Mouse (Mus musculus): ENCODE measurements around the gene March6. TPM values are rescaled to one million over a fixed set of nuclear protein-coding genes. Genes with fewer than 3 reads are reported as not detected.

March6 gene
- polyA plus RNA-seq, 1 experiment from 2014 or later: 99.8 TPM

GRCm38 (mm10) chr15:31436811-31437210 is 94.0 kb downstream of the March6 start:
- H3K27ac ChIP-seq (ENCODE audit: low read length): no peak overlapping the region
- 90% methylated on average over 2 of the region's 2 CpGs for WGBS

GRCm38 (mm10) chr15:31436083-31436482 is 94.8 kb downstream of the March6 start:
- ATAC-seq: no peak
- Histone ChIP-seq H3K27me3 (ENCODE audit: control insufficient read depth, insufficient read depth, low read depth, low read length) (no peaks in the 10 kb centered on the region), H3K9ac (ENCODE audit: low read depth, low read length) (no peak overlapping the region), H3K27ac (ENCODE audit: low read length) (no peak overlapping the region), H3K4me1 (ENCODE audit: control insufficient read depth, insufficient read depth, low read length) (no peaks in the 10 kb centered on the region), H3K4me3 (ENCODE audit: low read depth, low read length) (no peak overlapping the region), H3K36me3 (ENCODE audit: control insufficient read depth, insufficient read depth, low read length) (no peaks in the 10 kb centered on the region), H3K9me3 (replicated peaks; ENCODE audit: control insufficient read depth, low read length, poor library complexity, severe bottlenecking) (no peaks in the 10 kb centered on the region), H3K4me2 (ENCODE audit: low read length) (no peak overlapping the region)
- 61% methylated on average over 1 of the region's 1 CpGs for WGBS

More at GRCm38 (mm10) chr15:31436811-31437210, 94.0 kb downstream of the March6 start:
- H3K4me3 ChIP-seq (ENCODE audit: low read depth, low read length): no peak overlapping the region
- H3K9ac ChIP-seq (ENCODE audit: low read depth, low read length): no peak overlapping the region
- H3K27me3 ChIP-seq (ENCODE audit: control insufficient read depth, insufficient read depth, low read depth, low read length): no peaks in the 10 kb centered on the region
- no peak overlapping the region for H3K4me2 ChIP-seq (ENCODE audit: low read length)
- no peak for ATAC-seq
- H3K9me3 ChIP-seq (replicated peaks; ENCODE audit: control insufficient read depth, low read length, poor library complexity, severe bottlenecking): no peaks in the 10 kb centered on the region
- no peaks in the 10 kb centered on the region for H3K36me3 ChIP-seq (ENCODE audit: control insufficient read depth, insufficient read depth, low read length)
- H3K4me1 ChIP-seq (ENCODE audit: control insufficient read depth, insufficient read depth, low read length): no peaks in the 10 kb centered on the region

- H3K36me3 ChIP-seq (ENCODE audit: control insufficient read depth, insufficient read depth, low read length): no peaks in the 10 kb centered on the region
Observed at GRCm38 (mm10) chr15:31433768-31434167, 97.1 kb downstream of the March6 start.

GRCm38 (mm10) chr15:31431847-31432246 is 99.0 kb downstream of the March6 start:
- no peak overlapping the region for H3K4me2 ChIP-seq (ENCODE audit: low read length)
- H3K9ac ChIP-seq (ENCODE audit: low read depth, low read length): no peak overlapping the region
- ATAC-seq: no peak
- H3K27me3 ChIP-seq (ENCODE audit: control insufficient read depth, insufficient read depth, low read depth, low read length): no peaks in the 10 kb centered on the region
- peaks cover 5% of the 10 kb centered on the region; the same call in 1 of the 2 replicates for H3K4me1 ChIP-seq (ENCODE audit: control insufficient read depth, insufficient read depth, low read length)
- H3K4me3 ChIP-seq (ENCODE audit: low read depth, low read length): no peak overlapping the region
- 90% methylated on average over 8 of the region's 8 CpGs for WGBS
- H3K9me3 ChIP-seq (replicated peaks; ENCODE audit: control insufficient read depth, low read length, poor library complexity, severe bottlenecking): no peaks in the 10 kb centered on the region
- no peak overlapping the region for H3K27ac ChIP-seq (ENCODE audit: low read length)
- no peaks in the 10 kb centered on the region for H3K36me3 ChIP-seq (ENCODE audit: control insufficient read depth, insufficient read depth, low read length)

More at GRCm38 (mm10) chr15:31433768-31434167, 97.1 kb downstream of the March6 start:
- Histone ChIP-seq H3K4me2 (ENCODE audit: low read length) (no peak overlapping the region), H3K9ac (ENCODE audit: low read depth, low read length) (no peak overlapping the region), H3K27me3 (ENCODE audit: control insufficient read depth, insufficient read depth, low read depth, low read length) (no peaks in the 10 kb centered on the region), H3K27ac (ENCODE audit: low read length) (no peak overlapping the region), H3K9me3 (replicated peaks; ENCODE audit: control insufficient read depth, low read length, poor library complexity, severe bottlenecking) (no peaks in the 10 kb centered on the region), H3K4me3 (ENCODE audit: low read depth, low read length) (no peak overlapping the region), H3K4me1 (ENCODE audit: control insufficient read depth, insufficient read depth, low read length) (peaks cover 5% of the 10 kb centered on the region; the same call in 1 of the 2 replicates)
- no peak for ATAC-seq
- WGBS: 84% methylated on average over 7 of the region's 7 CpGs

GRCm38 (mm10) chr15:31430014-31430413 is 100.8 kb downstream of the March6 start:
- Histone ChIP-seq H3K27me3 (ENCODE audit: control insufficient read depth, insufficient read depth, low read depth, low read length) (no peaks in the 10 kb centered on the region), H3K9ac (ENCODE audit: low read depth, low read length) (no peak overlapping the region)
- no peak for ATAC-seq

GRCm38 (mm10) chr15:31429429-31429828 is 101.4 kb downstream of the March6 start:
- no peak overlapping the region for H3K4me2 ChIP-seq (ENCODE audit: low read length)
- no peak overlapping the region for H3K27ac ChIP-seq (ENCODE audit: low read length)
- H3K4me3 ChIP-seq (ENCODE audit: low read depth, low read length): no peak overlapping the region
- 40% methylated on average over 7 of the region's 7 CpGs for WGBS
- H3K27me3 ChIP-seq (ENCODE audit: control insufficient read depth, insufficient read depth, low read depth, low read length): no peaks in the 10 kb centered on the region
- peaks cover 5% of the 10 kb centered on the region; the same call in 1 of the 2 replicates for H3K4me1 ChIP-seq (ENCODE audit: control insufficient read depth, insufficient read depth, low read length)
- H3K9ac ChIP-seq (ENCODE audit: low read depth, low read length): no peak overlapping the region
- ATAC-seq: peak; percentile 71; the same call in 1 of the 2 replicates
- H3K36me3 ChIP-seq (ENCODE audit: control insufficient read depth, insufficient read depth, low read length): no peaks in the 10 kb centered on the region
- H3K9me3 ChIP-seq (replicated peaks; ENCODE audit: control insufficient read depth, low read length, poor library complexity, severe bottlenecking): no peaks in the 10 kb centered on the region

More at GRCm38 (mm10) chr15:31430014-31430413, 100.8 kb downstream of the March6 start:
- Histone ChIP-seq H3K4me1 (ENCODE audit: control insufficient read depth, insufficient read depth, low read length) (peaks cover 5% of the 10 kb centered on the region; the same call in 1 of the 2 replicates), H3K27ac (ENCODE audit: low read length) (no peak overlapping the region), H3K4me3 (ENCODE audit: low read depth, low read length) (no peak overlapping the region), H3K36me3 (ENCODE audit: control insufficient read depth, insufficient read depth, low read length) (no peaks in the 10 kb centered on the region), H3K4me2 (ENCODE audit: low read length) (no peak overlapping the region), H3K9me3 (replicated peaks; ENCODE audit: control insufficient read depth, low read length, poor library complexity, severe bottlenecking) (no peaks in the 10 kb centered on the region)
- 70% methylated on average over 2 of the region's 2 CpGs for WGBS

- no peak for ATAC-seq
- WGBS: 85% methylated on average over 12 of the region's 12 CpGs
Observed at GRCm38 (mm10) chr15:31428571-31428970, 102.3 kb downstream of the March6 start.

GRCm38 (mm10) chr15:31427390-31427789 is 103.5 kb downstream of the March6 start:
- Histone ChIP-seq H3K4me1 (ENCODE audit: control insufficient read depth, insufficient read depth, low read length) (peaks cover 5% of the 10 kb centered on the region; the same call in 1 of the 2 replicates), H3K9ac (ENCODE audit: low read depth, low read length) (no peak overlapping the region), H3K4me3 (ENCODE audit: low read depth, low read length) (no peak overlapping the region), H3K36me3 (ENCODE audit: control insufficient read depth, insufficient read depth, low read length) (no peaks in the 10 kb centered on the region), H3K27ac (ENCODE audit: low read length) (no peak overlapping the region), H3K27me3 (ENCODE audit: control insufficient read depth, insufficient read depth, low read depth, low read length) (no peaks in the 10 kb centered on the region), H3K4me2 (ENCODE audit: low read length) (no peak overlapping the region), H3K9me3 (replicated peaks; ENCODE audit: control insufficient read depth, low read length, poor library complexity, severe bottlenecking) (no peaks in the 10 kb centered on the region)
- WGBS: 57% methylated on average over 3 of the region's 3 CpGs
- no peak for ATAC-seq

More at GRCm38 (mm10) chr15:31428571-31428970, 102.3 kb downstream of the March6 start:
- H3K27me3 ChIP-seq (ENCODE audit: control insufficient read depth, insufficient read depth, low read depth, low read length): no peaks in the 10 kb centered on the region
- no peaks in the 10 kb centered on the region for H3K36me3 ChIP-seq (ENCODE audit: control insufficient read depth, insufficient read depth, low read length)
- no peak overlapping the region for H3K4me3 ChIP-seq (ENCODE audit: low read depth, low read length)
- H3K9me3 ChIP-seq (replicated peaks; ENCODE audit: control insufficient read depth, low read length, poor library complexity, severe bottlenecking): no peaks in the 10 kb centered on the region
- no peak overlapping the region for H3K4me2 ChIP-seq (ENCODE audit: low read length)
- peaks cover 5% of the 10 kb centered on the region; the same call in 1 of the 2 replicates for H3K4me1 ChIP-seq (ENCODE audit: control insufficient read depth, insufficient read depth, low read length)
- H3K27ac ChIP-seq (ENCODE audit: low read length): no peak overlapping the region
- no peak overlapping the region for H3K9ac ChIP-seq (ENCODE audit: low read depth, low read length)

- peaks cover 5% of the 10 kb centered on the region; the same call in 1 of the 2 replicates for H3K4me1 ChIP-seq (ENCODE audit: control insufficient read depth, insufficient read depth, low read length)
- no peaks in the 10 kb centered on the region for H3K36me3 ChIP-seq (ENCODE audit: control insufficient read depth, insufficient read depth, low read length)
- no peak for ATAC-seq
- no peak overlapping the region for H3K27ac ChIP-seq (ENCODE audit: low read length)
- no peaks in the 10 kb centered on the region for H3K9me3 ChIP-seq (replicated peaks; ENCODE audit: control insufficient read depth, low read length, poor library complexity, severe bottlenecking)
- H3K9ac ChIP-seq (ENCODE audit: low read depth, low read length): no peak overlapping the region
- H3K4me3 ChIP-seq (ENCODE audit: low read depth, low read length): no peak overlapping the region
- 59% methylated on average over 8 of the region's 8 CpGs for WGBS
- H3K27me3 ChIP-seq (ENCODE audit: control insufficient read depth, insufficient read depth, low read depth, low read length): no peaks in the 10 kb centered on the region
- H3K4me2 ChIP-seq (ENCODE audit: low read length): no peak overlapping the region
Observed at GRCm38 (mm10) chr15:31426066-31426706, 104.7 kb downstream of the March6 start.
